Mouse (Mus musculus) kidney, adult 11 months (tissue): ENCODE measurements around the gene Cacng2.
"Not testable (repeated sequence)": the region's sequence is repeated elsewhere in the genome, so short reads cannot be mapped to it uniquely, and the experiment has no call there.

ENCODE experiments used
- DNase-seq: peaks from one replicate; pipeline ENCODE4 v3.0.0; 2022

Cacng2 gene

DNA sequence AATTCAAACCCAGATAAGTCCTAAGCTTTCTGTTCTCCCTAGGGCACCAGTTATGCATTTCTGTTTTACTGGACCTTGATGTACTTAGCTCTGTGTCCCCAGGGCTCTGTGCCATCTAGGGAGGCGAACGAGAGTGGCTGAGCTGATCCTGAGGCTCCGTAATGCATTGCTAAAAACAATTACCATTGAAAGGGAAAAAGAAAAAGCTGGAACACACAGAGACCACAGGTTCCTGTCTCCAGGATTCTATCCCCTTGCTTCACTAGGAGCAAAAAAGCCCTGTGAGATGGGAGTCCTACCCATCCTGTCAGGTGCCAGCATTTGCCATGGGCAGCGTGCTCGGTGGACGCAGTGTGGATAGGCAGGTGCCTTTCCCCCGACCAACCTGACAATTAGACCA lies 38.4 kb downstream of the Cacng2 start:
- no peak for DNase-seq

DNA sequence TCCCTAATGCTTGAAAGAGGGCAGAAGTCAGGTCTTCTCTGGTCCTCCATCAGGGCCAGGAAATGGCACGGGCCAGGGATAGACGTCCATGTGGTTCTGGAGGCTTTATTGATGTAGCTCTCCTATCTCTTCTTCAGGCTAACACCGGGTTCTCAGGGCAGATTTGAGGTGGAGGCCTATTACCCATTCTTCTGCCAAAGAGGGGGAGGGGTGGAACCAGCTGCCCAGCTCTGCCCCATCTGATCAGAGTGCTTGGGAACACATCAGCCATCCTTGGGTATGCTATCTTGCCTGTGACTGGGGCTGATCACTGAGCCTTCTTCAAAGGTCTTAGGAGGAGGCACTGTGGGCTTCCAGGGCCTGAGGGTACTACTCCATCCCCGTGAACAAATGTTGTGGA lies 39.5 kb downstream of the Cacng2 start:
- no peak for DNase-seq

DNA sequence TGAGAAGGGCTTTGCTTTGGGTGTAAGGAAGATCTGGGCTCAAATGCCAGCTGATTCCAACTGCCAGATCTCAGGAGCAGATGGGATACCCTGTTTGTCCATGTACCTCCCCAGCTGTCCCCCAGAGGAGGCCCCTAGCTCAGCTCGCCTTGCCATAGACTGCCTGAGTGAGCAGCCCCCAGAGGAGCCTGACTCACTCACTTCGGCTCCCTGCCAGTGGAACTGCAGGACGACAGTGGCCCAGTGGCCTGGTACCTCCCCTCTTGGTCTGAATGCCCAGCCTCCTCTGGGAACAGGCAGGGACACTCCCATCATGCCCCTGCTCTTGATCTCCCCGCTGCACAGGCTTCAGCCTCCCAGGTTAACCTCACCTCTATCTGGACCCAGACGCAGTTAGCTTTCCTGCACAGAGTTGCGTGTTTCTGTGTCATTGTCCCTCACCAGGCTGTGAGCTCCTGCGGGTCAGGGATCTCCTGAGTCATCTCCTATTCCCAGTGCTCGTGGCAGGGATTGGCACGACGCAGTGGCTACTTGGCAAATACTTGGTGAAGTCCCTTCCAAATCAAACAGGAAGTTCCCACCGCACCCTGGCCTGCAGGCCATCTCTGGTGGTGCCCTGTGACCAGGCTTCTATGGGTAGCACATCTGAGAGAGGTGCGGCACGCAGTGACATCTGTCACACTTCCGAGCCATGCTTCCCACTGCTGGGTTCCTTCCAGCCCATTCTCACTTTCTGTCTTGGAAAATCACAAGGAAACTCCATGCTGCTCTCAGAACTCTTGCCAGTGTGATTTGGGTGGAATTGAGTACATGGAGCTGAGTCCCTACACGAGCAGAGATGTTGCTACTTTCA lies 40.8 kb downstream of the Cacng2 start:
- DNase-seq = no peak

DNA sequence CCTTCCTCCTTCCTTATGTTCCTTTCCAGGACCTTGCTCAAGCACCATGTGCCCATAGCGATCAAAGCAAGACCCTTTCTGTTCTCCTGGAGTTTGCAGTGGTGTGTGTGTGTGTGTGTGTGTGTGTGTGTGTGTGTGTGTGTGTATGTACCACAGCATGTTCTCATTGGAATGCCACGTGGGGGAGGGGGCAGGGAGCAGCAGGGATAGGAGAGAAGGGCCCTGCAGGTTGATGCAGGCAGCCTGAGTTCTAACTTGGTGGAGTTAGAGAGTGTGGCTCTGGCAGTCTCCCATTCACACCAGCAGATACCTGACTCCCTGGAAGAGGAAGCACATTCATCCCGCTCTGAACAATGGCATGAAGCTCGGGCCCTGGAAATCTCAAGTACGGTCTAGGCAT lies 41.6 kb downstream of the Cacng2 start:
- DNase-seq = no peak

DNA sequence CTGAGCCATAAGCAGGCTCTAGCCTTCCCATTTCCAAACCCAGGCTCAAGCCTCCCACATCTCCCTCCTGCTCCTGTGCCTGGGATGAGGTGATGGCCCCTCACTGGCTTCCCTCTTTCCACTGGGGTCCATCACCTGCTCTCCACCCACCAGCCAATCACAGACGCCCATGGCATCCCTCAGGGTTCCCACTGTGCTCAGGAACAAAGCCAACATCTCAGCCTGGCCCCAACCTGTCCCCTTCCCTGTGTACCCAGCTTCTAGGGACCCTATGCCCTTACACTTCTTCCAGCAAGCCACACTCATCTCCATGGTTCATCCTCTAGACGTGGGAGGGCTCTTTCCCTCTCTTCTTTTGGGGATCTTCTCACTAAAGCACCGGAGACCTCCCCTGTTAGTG lies 43.9 kb downstream of the Cacng2 start:
- DNase-seq = no peak

DNA sequence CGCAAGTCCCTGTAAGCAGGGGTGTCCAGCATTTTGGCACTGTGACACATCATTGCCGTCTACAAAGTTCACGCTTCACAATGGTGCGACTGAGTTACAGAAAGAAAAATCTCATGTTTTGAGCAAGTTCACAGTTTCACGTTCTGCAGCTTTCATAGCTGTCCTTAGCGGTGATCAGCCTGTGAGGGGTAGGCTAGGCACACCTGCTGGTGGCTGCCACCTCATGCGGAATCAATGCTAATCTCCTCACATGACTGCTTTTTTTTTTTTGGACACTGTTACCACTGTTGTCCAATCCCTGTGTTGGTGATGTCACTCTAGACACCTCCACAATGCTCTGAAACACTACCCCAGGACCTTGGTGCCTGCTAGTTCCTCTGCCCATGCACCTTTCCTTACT lies 46.7 kb downstream of the Cacng2 start:
- DNase-seq = no peak

DNA sequence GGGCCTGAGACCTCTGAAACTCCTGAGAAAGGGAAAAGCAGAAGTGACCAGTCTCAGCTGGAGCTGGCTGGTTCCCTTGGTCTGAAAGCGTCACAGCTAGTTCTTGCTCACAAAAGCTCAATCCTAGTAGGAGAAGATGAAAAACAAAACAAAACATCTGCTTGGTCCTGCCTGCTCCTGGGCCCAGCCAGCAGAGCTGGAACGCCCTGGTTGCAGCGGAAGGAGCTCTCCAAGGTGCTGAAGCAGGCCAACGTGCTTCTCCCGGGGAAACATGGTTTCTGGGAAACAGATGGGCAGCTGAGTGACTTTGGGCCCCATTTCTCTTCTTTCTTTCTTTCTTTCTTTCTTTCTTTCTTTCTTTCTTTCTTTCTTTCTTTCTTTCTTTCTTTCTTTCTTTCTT lies 53.4 kb downstream of the Cacng2 start:
- DNase-seq = no peak

DNA sequence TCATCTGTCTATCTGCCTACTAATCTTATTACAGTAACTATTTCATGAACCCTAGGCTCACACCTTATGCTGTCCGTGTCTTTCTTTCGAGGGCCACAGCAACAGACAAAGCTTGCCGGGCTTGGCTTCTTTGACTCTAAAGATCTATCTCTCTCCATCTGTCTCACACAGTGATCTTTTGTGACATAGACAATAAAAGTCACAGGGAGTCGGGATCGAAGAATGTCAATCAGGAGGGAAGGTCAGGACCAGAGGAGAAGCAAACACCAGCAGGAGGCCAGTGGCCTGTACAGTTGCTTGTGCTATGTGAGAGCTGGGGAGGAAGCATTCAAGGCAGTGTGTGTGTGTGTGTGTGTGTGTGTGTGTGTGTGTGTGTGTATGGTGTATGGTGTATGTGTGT lies 54.3 kb downstream of the Cacng2 start:
- no peak for DNase-seq

DNA sequence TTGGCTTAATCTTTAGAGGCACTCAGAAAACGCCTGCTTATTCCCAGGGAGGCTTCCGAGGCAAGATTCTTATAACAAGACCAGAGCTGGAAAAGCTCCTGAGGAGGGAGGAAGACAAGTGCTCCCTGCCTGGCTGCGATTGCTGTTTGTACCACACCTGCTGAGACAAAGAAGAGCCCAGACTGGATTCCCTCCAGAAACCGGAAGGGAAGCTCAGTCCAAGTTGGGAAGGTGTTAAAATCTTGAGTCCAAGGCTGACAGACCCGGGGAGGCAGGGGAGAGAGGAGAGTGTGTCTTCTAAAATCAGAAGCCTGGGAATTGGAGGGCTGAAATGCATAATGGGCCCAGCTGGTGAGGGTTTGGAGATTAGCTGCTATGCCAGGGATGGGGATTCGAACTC lies 55.5 kb downstream of the Cacng2 start:
- no peak for DNase-seq

DNA sequence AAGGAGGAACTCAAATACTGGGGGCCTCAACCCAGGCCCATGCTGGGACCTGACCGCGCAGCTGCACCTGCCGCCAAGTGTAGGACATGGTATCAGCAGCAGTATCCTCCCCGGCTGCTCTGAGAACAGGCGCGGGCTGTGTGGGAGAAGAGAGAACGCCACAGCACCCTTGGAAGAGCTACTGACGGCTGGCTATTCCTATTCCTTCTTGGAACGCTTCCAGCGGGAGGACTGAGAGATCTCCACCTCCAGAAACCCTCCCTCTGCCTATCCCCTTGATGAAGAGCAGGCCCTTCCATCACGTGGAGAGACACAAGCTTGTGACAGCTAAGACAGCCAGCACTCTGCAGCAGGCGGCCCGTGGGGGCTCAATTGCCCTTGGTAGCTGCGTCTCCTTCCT lies 57.4 kb downstream of the Cacng2 start:
- no peak for DNase-seq

DNA sequence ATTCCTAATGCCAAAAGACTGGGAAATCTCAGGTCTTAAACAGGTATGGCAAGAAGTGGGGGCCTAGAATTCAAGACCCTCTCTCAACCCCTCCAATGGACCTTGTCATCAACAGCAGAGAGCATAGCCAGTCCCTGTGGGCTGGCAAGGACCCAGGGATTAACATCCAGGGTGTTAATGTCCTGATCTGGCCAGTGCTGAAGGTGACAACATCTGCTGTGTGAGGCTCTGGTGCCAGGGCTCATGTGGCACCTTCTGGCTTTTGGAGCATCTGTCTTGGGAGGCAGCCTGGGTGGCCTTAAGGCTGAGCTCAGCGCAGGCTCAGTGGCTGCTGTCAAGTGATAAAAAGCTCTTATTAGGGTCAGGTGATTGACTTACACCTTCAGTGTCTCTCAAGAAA lies 62.9 kb downstream of the Cacng2 start:
- no peak for DNase-seq

DNA sequence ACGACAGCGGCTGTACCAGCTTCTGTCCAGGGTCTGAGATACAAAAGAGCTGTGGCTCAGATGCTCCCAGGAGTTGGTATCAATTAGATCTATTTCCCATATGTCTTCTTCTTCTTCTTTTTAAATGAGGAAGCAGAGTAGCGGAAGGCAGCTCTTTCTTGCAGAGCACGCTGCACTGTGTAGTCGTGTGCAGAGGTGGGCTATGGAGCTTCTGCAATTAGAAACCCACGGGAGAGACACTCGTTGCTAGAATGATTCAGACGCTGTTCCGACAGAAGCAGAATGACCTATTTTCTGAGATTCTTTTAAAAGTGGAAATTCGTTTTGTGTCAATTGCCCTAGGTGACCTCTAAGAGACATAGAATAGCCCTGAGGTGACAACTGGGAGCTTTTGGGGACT lies 69.1 kb downstream of the Cacng2 start:
- no peak for DNase-seq

DNA sequence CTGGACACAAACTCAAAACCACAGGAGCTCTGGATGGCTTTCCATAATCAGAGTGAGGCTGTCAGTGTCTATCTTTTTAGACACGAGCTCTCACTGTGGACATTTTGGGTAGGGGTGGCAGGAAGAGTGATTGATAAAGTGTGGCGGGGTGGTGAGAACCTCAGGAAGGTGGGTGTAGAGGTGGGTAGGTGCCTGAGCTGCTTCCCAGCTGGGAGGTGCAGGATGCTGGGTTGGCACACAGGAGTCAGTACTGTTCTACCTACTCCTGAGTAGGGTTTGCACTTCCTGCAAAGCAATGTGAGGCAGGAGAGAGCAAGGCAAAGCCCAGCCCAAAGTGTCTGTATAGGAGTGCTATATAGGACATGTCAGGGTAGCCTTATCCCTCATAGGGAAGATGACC lies 69.9 kb downstream of the Cacng2 start:
- no peak for DNase-seq

DNA sequence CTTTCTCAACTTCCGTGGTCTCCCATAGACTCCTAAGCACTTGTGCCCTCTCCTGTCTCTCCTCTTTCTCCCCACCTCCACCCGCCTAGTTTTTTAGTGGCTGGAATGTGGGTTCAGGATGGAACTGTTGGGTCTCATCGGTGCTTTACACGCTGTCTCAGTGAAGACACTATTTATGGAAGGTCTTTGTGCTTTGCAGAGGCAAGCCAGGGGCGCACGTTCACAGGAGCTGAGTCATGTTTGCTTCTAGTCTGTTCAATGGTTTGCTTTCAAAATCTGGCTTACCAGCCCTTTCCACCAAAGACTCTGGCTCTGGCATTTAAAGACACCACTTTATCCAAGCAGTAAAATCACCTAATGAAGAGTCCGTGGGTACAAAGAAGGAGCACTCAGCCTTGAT lies 74.0 kb downstream of the Cacng2 start:
- DNase-seq = no peak

DNA sequence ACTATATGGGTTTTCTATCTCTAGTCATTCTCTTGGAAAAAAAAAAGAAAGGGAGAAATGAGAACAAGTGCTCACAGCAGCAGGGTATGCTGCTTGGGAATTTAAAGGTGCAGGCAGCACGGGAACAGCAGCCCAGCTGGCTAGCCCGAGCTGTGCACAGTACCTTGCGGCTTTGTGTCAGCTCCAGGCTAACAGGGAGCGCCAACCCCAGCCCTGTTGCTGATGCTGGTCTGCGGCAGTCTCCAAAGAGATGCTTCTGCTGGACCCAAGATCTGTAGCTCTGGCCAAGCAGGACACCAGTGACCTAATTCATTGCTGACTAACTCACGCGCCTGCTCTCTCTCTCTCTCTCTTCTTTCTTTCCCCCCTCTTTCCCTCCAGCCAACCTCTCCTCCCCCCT lies 74.5 kb downstream of the Cacng2 start:
- no peak for DNase-seq

DNA sequence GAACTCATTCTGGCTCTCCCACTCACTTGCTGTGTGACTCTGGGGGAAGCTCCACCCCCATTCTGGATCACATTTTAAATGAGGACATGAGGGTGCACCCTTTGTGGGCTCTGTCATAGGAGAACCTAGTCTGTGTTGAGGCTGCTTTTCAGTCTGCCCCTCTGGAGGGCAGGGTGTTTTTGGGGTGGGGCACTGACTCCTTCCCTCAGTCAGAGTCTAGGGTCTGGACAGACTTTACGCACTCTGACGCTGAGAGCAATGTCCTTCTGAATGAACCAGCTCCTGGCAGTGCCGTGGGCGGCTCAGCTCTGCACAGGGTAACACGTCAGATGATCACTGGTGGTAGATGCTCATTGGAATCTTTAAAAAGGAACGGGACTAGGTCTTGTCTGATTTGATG lies 75.0 kb downstream of the Cacng2 start:
- no peak for DNase-seq

DNA sequence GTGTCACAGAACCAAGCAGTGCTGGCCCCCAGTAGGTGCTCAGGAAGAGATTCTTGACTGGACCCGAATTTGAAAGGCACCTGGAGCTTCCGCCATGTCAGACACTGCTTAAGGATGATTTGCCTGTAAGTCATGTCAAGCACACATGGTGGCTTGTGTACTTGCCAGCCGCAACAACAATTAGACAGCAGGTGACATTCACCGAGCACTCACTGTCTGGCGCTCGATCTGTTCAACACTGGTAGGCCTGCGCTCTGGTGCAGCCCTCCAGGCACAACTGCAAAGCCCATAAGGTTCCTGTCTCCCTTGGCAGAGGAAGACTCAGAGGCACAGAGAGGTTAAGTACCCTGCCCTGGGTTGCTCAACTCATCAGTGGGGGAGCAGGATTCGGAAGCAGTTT lies 77.1 kb downstream of the Cacng2 start:
- DNase-seq = no peak

DNA sequence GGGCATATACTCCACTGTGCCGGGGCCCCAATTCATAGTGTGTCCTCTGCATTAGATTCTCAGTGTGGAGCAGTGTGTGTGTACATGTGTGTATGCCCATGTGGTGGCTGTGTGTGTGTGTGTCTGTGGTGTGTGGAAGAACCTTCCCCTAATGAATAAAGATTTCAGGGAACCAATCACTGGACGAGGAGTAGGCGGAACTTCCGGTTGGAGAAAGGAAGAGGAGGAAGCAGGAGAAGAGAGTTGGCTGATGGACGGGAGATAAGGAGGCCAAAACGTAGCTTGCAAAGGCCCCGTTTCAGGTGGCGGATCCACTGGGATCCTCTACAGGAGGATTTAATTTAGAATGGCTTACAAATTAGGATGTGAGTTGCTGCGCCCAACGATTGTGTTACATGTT lies 82.2 kb downstream of the Cacng2 start:
- DNase-seq = no peak

DNA sequence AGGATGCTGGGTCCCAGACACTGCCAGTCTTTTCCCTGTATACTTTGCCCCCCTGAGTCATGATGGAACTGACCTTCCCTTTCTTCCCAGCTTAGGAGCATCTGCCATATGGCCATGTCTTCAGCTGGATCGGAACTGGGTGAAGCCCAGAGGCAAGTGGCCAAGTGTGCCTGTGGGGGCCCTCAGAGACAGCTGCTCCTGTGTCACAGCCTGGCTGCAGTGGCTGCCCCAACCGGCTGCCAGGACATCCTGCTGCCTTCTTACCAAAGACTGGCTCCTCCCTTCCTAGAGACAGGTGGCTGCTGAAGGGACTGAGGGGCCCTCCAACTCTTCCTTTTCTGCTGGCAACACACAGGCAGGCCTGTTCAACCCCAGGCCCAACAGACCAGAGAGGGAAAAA lies 83.2 kb downstream of the Cacng2 start:
- no peak for DNase-seq

DNA sequence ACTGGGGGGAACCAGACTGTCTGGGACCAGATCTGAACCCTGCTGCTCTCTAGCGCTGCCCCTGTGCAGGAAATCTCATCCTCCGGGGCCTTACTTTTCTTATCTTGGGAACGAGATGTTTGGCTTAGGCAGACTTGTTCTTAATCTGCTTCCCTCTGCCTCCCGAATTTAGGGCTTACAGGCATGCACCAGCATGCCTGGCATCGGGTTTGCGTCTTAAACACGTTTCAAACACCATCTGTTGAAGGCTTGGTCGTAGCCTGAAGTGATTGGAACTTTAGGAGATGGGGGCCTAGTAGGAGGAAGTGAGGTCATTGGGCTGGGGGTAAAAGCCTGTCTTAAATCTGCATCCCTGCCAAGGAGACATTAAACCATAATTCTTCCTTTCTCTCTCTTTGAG lies 89.9 kb downstream of the Cacng2 start:
- DNase-seq = no peak

DNA sequence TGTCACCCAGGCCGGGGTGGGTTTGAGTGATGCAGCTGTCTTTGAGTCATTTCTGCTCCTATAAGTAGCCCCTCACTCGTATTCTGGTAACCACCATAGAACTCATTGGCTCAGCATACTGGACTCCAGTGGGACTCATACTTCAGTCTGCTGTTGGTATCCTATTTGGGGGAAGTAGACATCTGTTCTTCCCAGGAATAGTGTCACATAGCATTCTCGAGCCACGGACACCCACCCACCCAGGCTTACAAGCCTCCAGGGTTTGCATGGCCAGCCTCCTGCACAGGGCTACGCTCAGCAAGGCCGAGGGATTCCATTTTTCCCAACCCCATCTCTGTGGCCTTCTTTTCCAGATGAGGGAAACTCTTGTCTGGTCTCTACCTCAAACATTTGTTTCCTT lies 93.3 kb downstream of the Cacng2 start:
- no peak for DNase-seq

DNA sequence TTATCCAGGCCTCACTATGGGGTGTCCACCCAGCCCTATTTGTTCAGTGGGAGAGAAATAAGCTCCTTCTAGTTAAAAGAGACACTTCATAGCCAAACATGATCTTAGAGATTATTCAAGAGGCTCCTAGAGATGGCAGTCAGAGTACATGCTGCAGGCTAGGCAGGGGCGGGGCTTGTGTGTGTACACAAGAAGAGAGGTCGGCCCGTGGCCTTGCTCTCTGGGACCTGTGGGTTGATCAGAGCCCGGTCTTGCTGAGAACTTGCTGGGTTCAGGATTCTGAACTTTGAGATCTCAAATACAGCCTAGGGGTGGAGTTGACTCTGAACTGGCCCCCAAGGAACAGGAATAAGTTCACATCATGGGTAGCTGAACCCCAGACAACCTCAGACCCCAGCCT lies 95.6 kb downstream of the Cacng2 start:
- DNase-seq = no peak

DNA sequence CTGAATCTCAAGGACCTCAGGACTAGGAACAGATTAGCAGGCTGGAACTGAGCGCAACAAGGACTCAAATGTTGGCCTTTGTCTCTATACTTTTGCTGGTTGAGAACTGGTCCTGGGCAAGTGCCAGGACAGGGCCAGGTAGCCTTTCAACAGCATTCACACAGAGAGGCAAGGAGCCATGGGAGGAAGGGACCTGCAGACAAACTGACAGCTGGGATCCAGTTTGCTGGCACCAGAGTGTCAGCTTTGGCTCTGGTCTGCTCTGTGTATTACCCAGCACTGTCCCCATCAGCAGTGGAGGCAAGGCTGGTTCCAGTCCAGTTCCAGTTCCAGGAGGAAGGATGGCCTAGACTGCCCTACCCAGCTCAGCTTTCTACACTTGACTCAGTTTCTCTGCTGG lies 105.8 kb downstream of the Cacng2 start:
- DNase-seq = no peak

DNA sequence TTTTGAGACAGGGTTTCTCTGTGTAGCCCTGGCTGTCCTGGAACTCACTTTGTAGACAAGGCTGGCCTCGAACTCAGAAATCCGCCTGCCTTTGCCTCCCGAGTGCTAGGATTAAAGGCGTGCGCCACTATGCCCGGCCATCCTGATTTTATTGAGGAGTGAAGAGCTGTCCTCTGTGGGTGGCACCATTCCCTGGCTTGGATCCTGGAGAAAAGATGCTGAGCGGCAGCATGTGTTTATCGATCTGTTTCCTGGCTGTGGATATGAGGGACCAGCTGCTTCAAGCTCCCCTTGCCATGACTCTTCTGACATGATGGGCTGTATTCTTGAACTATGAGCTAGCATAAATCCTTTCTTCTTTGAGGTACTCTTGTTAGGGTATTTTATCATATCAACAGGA lies 111.6 kb downstream of the Cacng2 start:
- not testable (repeated sequence) for DNase-seq

DNA sequence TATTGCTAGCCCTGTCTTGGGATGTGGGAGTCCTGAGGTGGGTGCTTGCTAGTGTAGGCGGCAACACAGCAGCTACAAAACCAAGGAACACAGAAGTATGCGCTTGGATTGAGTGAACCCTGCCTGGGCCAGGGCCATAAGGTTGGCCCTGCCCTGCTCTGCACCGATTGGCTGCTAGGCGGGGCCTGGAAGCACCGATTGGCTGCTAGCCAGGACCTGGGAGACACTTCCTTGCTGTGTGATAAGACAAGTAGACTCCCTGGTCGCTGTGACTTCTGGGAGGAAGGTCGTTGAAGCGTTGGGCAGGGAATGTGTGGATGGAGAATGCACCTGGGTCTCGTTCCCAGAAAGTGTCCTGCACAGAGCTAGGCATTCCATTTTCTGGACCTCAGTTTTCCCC lies 115.9 kb downstream of the Cacng2 start:
- DNase-seq = no peak

DNA sequence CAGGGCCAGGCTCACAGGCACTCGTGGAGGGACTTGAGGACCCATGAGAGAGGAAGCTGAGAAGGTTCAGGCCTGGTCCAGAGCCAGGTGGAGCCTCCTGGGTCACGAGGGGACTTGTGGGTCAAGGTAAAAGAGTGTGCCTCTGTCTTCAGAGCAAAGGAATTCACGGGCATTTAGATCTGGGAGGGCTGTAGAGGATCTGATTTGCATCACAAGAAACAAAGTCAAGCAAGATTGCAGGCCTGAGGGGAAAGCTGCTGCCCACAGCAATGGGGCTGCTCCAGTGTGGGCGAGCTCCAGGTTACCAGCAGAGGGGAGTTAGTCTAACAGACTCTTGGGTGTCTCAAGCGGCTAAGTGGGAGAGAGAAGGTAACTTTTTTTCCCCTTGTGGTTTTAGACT lies 118.4 kb downstream of the Cacng2 start:
- DNase-seq = no peak
